In the genomic region with DNA sequence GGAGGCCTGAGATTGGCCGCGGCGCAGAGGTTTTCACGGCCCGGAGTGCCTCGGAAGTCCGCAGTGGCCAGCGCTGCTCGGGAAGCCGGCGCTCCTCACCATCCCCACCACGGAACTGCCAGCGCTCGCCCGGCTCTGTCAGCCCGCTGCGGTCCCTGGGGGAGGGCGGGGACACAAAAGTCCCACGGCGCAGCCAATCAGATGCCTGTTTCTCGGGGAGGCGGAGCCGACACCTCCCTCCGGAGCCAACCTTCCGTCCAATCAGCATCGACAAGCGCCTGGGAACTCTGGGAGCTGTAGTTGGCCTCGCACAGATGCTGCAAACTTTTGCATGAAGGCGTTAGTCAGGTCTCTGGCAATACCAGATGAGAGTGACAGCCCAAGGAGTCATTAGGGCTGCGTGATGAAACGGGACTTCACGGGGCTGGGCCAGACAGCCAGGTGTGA, we compare ENCODE assay signal across 8 mouse cellular contexts. TPM values are rescaled to one million over a fixed set of nuclear protein-coding genes. Genes with fewer than 3 reads are reported as not detected.
DNase-seq lines count a peak whose midpoint lies in the region; ATAC-seq and TF ChIP-seq lines count a peak whose summit lies in the region.

A gene (minus strand): TSS at position 150 of the 447 bp plus-strand sequence.

- H3K36me3 ChIP-seq in embryonic facial prominence, embryonic 14.5 days (ENCODE audit: control insufficient read depth, insufficient read depth, low read length), result no peaks in the 10 kb centered on the region
- H3K36me3 ChIP-seq in heart, adult 2 months (ENCODE audit: control insufficient read depth, insufficient read depth, low read length), result no peaks in the 10 kb centered on the region
- no peaks in the 10 kb centered on the region for H3K36me3 ChIP-seq in limb, embryonic 13.5 days
- H3K36me3 ChIP-seq in midbrain, embryonic 16.5 days (ENCODE audit: control insufficient read depth, insufficient read depth, low read length), result no peaks in the 10 kb centered on the region

- 0% methylated on average over 23 of the region's 32 CpGs for WGBS in embryonic facial prominence, embryonic 14.5 days
- under 1% methylated on average over 31 of the region's 32 CpGs for WGBS in heart, adult 2 months
- under 1% methylated on average over 32 of the region's 32 CpGs for WGBS in limb, embryonic 13.5 days
- WGBS in midbrain, embryonic 16.5 days, result under 1% methylated on average over 32 of the region's 32 CpGs

- peak within 1 kb of the TSS; percentile 76 for H3K4me3 ChIP-seq in embryonic facial prominence, embryonic 14.5 days (ENCODE audit: low read depth, low read length)
- peak within 1 kb of the TSS; percentile 68 for H3K4me3 ChIP-seq in heart, adult 2 months
- H3K4me3 ChIP-seq in limb, embryonic 13.5 days, result peak within 1 kb of the TSS; percentile 83
- H3K4me3 ChIP-seq in midbrain, embryonic 16.5 days (ENCODE audit: low read depth, low read length), result peak within 1 kb of the TSS; percentile 86

- TF ChIP-seq POLR2A in heart, adult 2 months (IDR thresholded peaks at IDR 0.05; ENCODE audit: insufficient read depth, low read depth, low read length), result peak; percentile 95

- no peaks in the 10 kb centered on the region for H3K27me3 ChIP-seq in embryonic facial prominence, embryonic 14.5 days (replicated peaks; ENCODE audit: control insufficient read depth, insufficient read depth, low read length)
- no peaks in the 10 kb centered on the region for H3K27me3 ChIP-seq in heart, adult 2 months (ENCODE audit: control insufficient read depth, insufficient read depth, low read length)
- H3K27me3 ChIP-seq in limb, embryonic 13.5 days, result no peaks in the 10 kb centered on the region
- peaks cover 3% of the 10 kb centered on the region for H3K27me3 ChIP-seq in midbrain, embryonic 16.5 days (ENCODE audit: control insufficient read depth, insufficient read depth, low read depth, low read length)

- DNase-seq in 3T3-L1 (ENCODE audit: low read depth, low spot score), result peak; percentile 98
- peak; percentile 94 to 95 for DNase-seq in adrenal gland, postnatal 4 days (ENCODE audit: low spot score in 2 of 2)
- peak; percentile 99 for DNase-seq in embryonic facial prominence, embryonic 14.5 days (ENCODE audit: low spot score)
- peak; percentile 97 to 99 for DNase-seq in heart, adult 2 months
- DNase-seq in kidney, adult 8-10 months, result peak; percentile 97 to 98
- DNase-seq in spleen, postnatal 10 days (ENCODE audit: low spot score in 2 of 2), result peak; percentile 95 to 98

- peak; percentile 19; the same call in 1 of the 2 replicates for TF ChIP-seq EP300 in heart, adult 2 months (IDR thresholded peaks at IDR 0.05; ENCODE audit: insufficient read depth, low read depth, low read length)

- peak within 1 kb of the TSS; percentile 74 for H3K27ac ChIP-seq in embryonic facial prominence, embryonic 14.5 days (replicated peaks; ENCODE audit: low read depth, low read length)
- H3K27ac ChIP-seq in heart, adult 2 months, result peak within 1 kb of the TSS; percentile 66
- peak within 1 kb of the TSS; percentile 63; the same call in 1 of the 2 replicates for H3K27ac ChIP-seq in limb, embryonic 13.5 days
- H3K27ac ChIP-seq in midbrain, embryonic 16.5 days (ENCODE audit: low read length), result peak within 1 kb of the TSS; percentile 76

- peak; percentile 90 for ATAC-seq in embryonic facial prominence, embryonic 14.5 days (ENCODE audit: low read depth)
- ATAC-seq in limb, embryonic 13.5 days (ENCODE audit: low FRiP score, low read depth), result peak; percentile 89
- ATAC-seq in midbrain, embryonic 16.5 days, result peak; percentile 93

- H3K9ac ChIP-seq in embryonic facial prominence, embryonic 14.5 days (ENCODE audit: low read depth, low read length), result peak within 1 kb of the TSS; percentile 74
- H3K9ac ChIP-seq in heart, adult 2 months (ENCODE audit: low read depth, low read length), result peak within 1 kb of the TSS; percentile 72
- H3K9ac ChIP-seq in limb, embryonic 13.5 days, result peak within 1 kb of the TSS; percentile 77
- H3K9ac ChIP-seq in midbrain, embryonic 16.5 days (ENCODE audit: low read depth, low read length), result peak within 1 kb of the TSS; percentile 81

- no peaks in the 10 kb centered on the region for H3K9me3 ChIP-seq in embryonic facial prominence, embryonic 14.5 days (ENCODE audit: control insufficient read depth, low read length)
- H3K9me3 ChIP-seq in limb, embryonic 13.5 days, result no peaks in the 10 kb centered on the region
- H3K9me3 ChIP-seq in midbrain, embryonic 16.5 days (replicated peaks; ENCODE audit: control insufficient read depth, low read length, poor library complexity, severe bottlenecking), result no peaks in the 10 kb centered on the region

- peak within 1 kb of the TSS; percentile 85 for H3K4me2 ChIP-seq in embryonic facial prominence, embryonic 14.5 days (ENCODE audit: low read depth, low read length)
- H3K4me2 ChIP-seq in limb, embryonic 13.5 days (replicated peaks), result peak within 1 kb of the TSS; percentile 86
- H3K4me2 ChIP-seq in midbrain, embryonic 16.5 days (ENCODE audit: low read length), result peak within 1 kb of the TSS; percentile 93

- TF ChIP-seq CTCF in heart, adult 2 months (IDR thresholded peaks at IDR 0.05), result no peak

- no peaks in the 10 kb centered on the region; the same call in 1 of the 2 replicates for H3K79me2 ChIP-seq in heart, adult 2 months (replicated peaks; ENCODE audit: control insufficient read depth, insufficient read depth, low read length)

- H3K4me1 ChIP-seq in embryonic facial prominence, embryonic 14.5 days (ENCODE audit: control insufficient read depth, insufficient read depth, low read length), result peaks cover 7% of the 10 kb centered on the region; the same call in 1 of the 2 replicates
- peaks cover 2% of the 10 kb centered on the region; the same call in 1 of the 2 replicates for H3K4me1 ChIP-seq in heart, adult 2 months (ENCODE audit: control insufficient read depth, insufficient read depth, low read length)
- peaks cover 22% of the 10 kb centered on the region for H3K4me1 ChIP-seq in limb, embryonic 13.5 days
- H3K4me1 ChIP-seq in midbrain, embryonic 16.5 days (ENCODE audit: control insufficient read depth, insufficient read depth, low read length), result peaks cover 8% of the 10 kb centered on the region; the same call in 1 of the 2 replicates

- intact Hi-C loops in heart, adult 2 months (cut with DNase I), result loop anchor here (5.0 to 10.0 kb wide), 3 partner anchors 158 to 296 kb away; a partner anchor contains a TSS

RNA-seq across cellular contexts. Expression of the gene that starts here (rescaled TPM):
- total RNA-seq in adrenal gland, postnatal 4 days (2021), result 10 to 100 TPM; 12.5 to 14.3 TPM
- 6.2 and 6.4 TPM in 2 replicates for polyA plus RNA-seq in embryonic facial prominence, embryonic 14.5 days (2014; fragmentation: Nextera tagmentation; extraction: Ambion mirVana)
- 1 to 10 TPM; 2.5 to 3.3 TPM for total RNA-seq in heart, adult 2 months (2021)
- polyA plus RNA-seq in heart, adult 2 months (2012; rRNA removed), result 3.4 and 4.3 TPM in 2 replicates
- 8.1 and 9.2 TPM in 2 replicates for polyA plus RNA-seq in limb, embryonic 13.5 days (2015; fragmentation: Nextera tagmentation; extraction: Ambion mirVana)
- polyA plus RNA-seq in midbrain, embryonic 16.5 days (2015; fragmentation: Nextera tagmentation; extraction: Ambion mirVana), result 9.2 and 10.0 TPM in 2 replicates

Comparison
In these comparisons a context has a peak if more than half of its experiments do, and no peak if none do; other contexts are left out.
1. Peak in every context shown above with its lines: DNase-seq, ATAC-seq, H3K4me3 ChIP-seq and H3K27ac ChIP-seq.